8 mouse cellular contexts compared by ENCODE assay signal in the genomic region with DNA sequence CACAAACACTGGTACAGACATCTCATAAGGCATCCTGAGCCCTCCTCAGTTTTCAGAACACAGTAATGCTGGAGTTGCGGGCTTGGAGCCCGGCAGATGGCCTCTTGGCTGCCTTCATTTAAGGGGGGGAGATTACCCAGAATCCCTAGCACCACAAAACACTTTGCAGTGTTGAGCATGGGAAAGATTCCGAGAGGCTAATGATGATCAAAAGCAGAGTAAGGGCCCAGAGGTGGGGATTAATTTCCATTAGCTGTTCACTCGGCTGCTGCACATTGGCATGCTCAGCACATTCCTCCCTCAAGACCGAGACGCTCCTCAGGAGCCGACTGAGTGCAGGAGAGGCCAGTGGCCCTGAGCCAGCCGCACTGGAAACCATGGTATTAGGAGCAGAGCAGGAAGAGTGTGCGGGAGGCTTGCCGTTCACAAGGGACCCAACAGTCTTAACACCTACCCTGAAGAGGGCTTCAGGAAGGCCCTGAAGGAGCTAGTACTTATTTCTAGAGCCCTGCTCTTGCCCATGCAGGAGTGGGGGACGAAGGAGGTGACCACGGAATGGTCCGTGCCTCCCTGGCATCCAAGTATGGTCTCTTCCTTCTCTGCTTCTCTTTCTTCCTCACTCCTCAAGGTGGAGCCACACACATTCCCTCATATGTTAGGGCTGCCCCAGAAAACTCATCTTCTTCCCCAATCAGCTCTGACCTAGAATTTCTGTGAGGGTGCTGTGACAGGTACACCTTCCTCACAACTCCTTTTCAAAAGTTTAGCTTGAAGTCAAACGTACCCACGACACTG.
A peak's percentile ranks its signal among the peaks of the same experiment; 100 is the strongest.
DNase-seq lines count a peak whose midpoint lies in the region; ATAC-seq and TF ChIP-seq lines count a peak whose summit lies in the region.

No protein-coding gene starts in this region.

- no peak for TF ChIP-seq CTCF in liver, postnatal 0 days (IDR thresholded peaks at IDR 0.05; ENCODE audit: low read depth)
- no peak for TF ChIP-seq CTCF in lung, embryonic 14.5 days (IDR thresholded peaks at IDR 0.05; ENCODE audit: low read depth)

- WGBS in liver, embryonic 12.5 days (ENCODE audit: insufficient replicate concordance) = 75% methylated on average over 15 of the region's 15 CpGs
- 78% methylated on average over 15 of the region's 15 CpGs for WGBS in liver, postnatal 0 days (ENCODE audit: insufficient replicate concordance)
- 72% methylated on average over 15 of the region's 15 CpGs for WGBS in embryonic facial prominence, embryonic 10.5 days
- WGBS in hindbrain, embryonic 12.5 days = 62% methylated on average over 15 of the region's 15 CpGs
- 41% methylated on average over 15 of the region's 15 CpGs for WGBS in lung, embryonic 14.5 days
- WGBS in stomach, embryonic 16.5 days = 53% methylated on average over 15 of the region's 15 CpGs

- peak; percentile 16; the same call in 1 of the 2 replicates for ATAC-seq in liver, embryonic 12.5 days
- ATAC-seq in liver, postnatal 0 days = no peak
- peak; percentile 68 for ATAC-seq in hindbrain, embryonic 12.5 days (ENCODE audit: low FRiP score)
- peak; percentile 65; the same call in 1 of the 2 replicates for ATAC-seq in lung, embryonic 14.5 days (ENCODE audit: insufficient read depth)
- ATAC-seq in stomach, embryonic 16.5 days (ENCODE audit: insufficient read depth, low FRiP score) = peak; percentile 78

- no peak overlapping the region for H3K4me3 ChIP-seq in liver, embryonic 12.5 days
- H3K4me3 ChIP-seq in liver, postnatal 0 days (ENCODE audit: low read depth, low read length) = no peak overlapping the region
- H3K4me3 ChIP-seq in embryonic facial prominence, embryonic 10.5 days = no peak overlapping the region
- H3K4me3 ChIP-seq in hindbrain, embryonic 12.5 days = no peak overlapping the region
- no peak overlapping the region for H3K4me3 ChIP-seq in lung, embryonic 14.5 days (ENCODE audit: low read depth, low read length)
- H3K4me3 ChIP-seq in stomach, embryonic 16.5 days (replicated peaks; ENCODE audit: low read length) = no peak overlapping the region

- no peak for TF ChIP-seq EP300 in liver, postnatal 0 days (IDR thresholded peaks at IDR 0.05; ENCODE audit: low read depth)

- no peak for DNase-seq in liver, postnatal 0 days
- no peak for DNase-seq in embryonic facial prominence, embryonic 10.5 days (ENCODE audit: low spot score)
- DNase-seq in lung, embryonic 14.5 days = peak; percentile 52
- no peak for DNase-seq in embryo, embryonic 10.5 days (ENCODE audit: low spot score)
- no peak for DNase-seq in adrenal gland, postnatal 25 days

- peaks cover 88% of the 10 kb centered on the region for H3K36me3 ChIP-seq in liver, embryonic 12.5 days
- peaks cover 31% of the 10 kb centered on the region for H3K36me3 ChIP-seq in liver, postnatal 0 days (replicated peaks; ENCODE audit: insufficient read depth, low read length)
- H3K36me3 ChIP-seq in embryonic facial prominence, embryonic 10.5 days (replicated peaks) = no peaks in the 10 kb centered on the region
- no peaks in the 10 kb centered on the region for H3K36me3 ChIP-seq in hindbrain, embryonic 12.5 days
- H3K36me3 ChIP-seq in lung, embryonic 14.5 days (ENCODE audit: insufficient read depth) = no peaks in the 10 kb centered on the region
- no peaks in the 10 kb centered on the region for H3K36me3 ChIP-seq in stomach, embryonic 16.5 days (ENCODE audit: control insufficient read depth, insufficient read depth, low read length)

- no peak overlapping the region for H3K27ac ChIP-seq in liver, embryonic 12.5 days
- H3K27ac ChIP-seq in liver, postnatal 0 days (ENCODE audit: low read depth) = no peak overlapping the region
- peak overlapping the region; percentile 20; the same call in 1 of the 2 replicates for H3K27ac ChIP-seq in embryonic facial prominence, embryonic 10.5 days (replicated peaks)
- H3K27ac ChIP-seq in hindbrain, embryonic 12.5 days = peak overlapping the region; percentile 35; the same call in 1 of the 2 replicates
- peak overlapping the region; percentile 24; the same call in 1 of the 2 replicates for H3K27ac ChIP-seq in lung, embryonic 14.5 days (ENCODE audit: low read depth)
- peak overlapping the region; percentile 35; the same call in 1 of the 2 replicates for H3K27ac ChIP-seq in stomach, embryonic 16.5 days (ENCODE audit: low read length)

- H3K4me2 ChIP-seq in liver, embryonic 12.5 days = no peak overlapping the region
- no peak overlapping the region for H3K4me2 ChIP-seq in liver, postnatal 0 days (ENCODE audit: low read depth, low read length)
- no peak overlapping the region for H3K4me2 ChIP-seq in hindbrain, embryonic 12.5 days (replicated peaks)
- peak overlapping the region; percentile 35; the same call in 1 of the 2 replicates for H3K4me2 ChIP-seq in lung, embryonic 14.5 days
- no peak overlapping the region for H3K4me2 ChIP-seq in stomach, embryonic 16.5 days (ENCODE audit: low read depth, low read length)

- H3K9ac ChIP-seq in liver, embryonic 12.5 days = no peak overlapping the region
- no peak overlapping the region for H3K9ac ChIP-seq in liver, postnatal 0 days (replicated peaks)
- H3K9ac ChIP-seq in hindbrain, embryonic 12.5 days = no peak overlapping the region
- H3K9ac ChIP-seq in lung, embryonic 14.5 days = no peak overlapping the region
- no peak overlapping the region for H3K9ac ChIP-seq in stomach, embryonic 16.5 days (ENCODE audit: low read length)

- H3K9me3 ChIP-seq in liver, embryonic 12.5 days (replicated peaks) = no peaks in the 10 kb centered on the region
- H3K9me3 ChIP-seq in liver, postnatal 0 days (ENCODE audit: low read length) = no peaks in the 10 kb centered on the region
- no peaks in the 10 kb centered on the region for H3K9me3 ChIP-seq in embryonic facial prominence, embryonic 10.5 days
- no peaks in the 10 kb centered on the region for H3K9me3 ChIP-seq in hindbrain, embryonic 12.5 days (replicated peaks)
- no peaks in the 10 kb centered on the region for H3K9me3 ChIP-seq in lung, embryonic 14.5 days (ENCODE audit: low read depth, low read length)
- H3K9me3 ChIP-seq in stomach, embryonic 16.5 days (replicated peaks; ENCODE audit: control insufficient read depth, low read length) = no peaks in the 10 kb centered on the region

- H3K4me1 ChIP-seq in liver, embryonic 12.5 days = peaks cover 4% of the 10 kb centered on the region; the same call in 1 of the 2 replicates
- no peaks in the 10 kb centered on the region for H3K4me1 ChIP-seq in liver, postnatal 0 days (ENCODE audit: insufficient read depth)
- peaks cover 11% of the 10 kb centered on the region for H3K4me1 ChIP-seq in embryonic facial prominence, embryonic 10.5 days
- peaks cover 6% of the 10 kb centered on the region for H3K4me1 ChIP-seq in hindbrain, embryonic 12.5 days
- 0 out of 2 replicates have a peak, but pooled peaks cover 4% of the 10 kb centered on the region for H3K4me1 ChIP-seq in lung, embryonic 14.5 days (ENCODE audit: insufficient read depth)
- H3K4me1 ChIP-seq in stomach, embryonic 16.5 days (ENCODE audit: control insufficient read depth, insufficient read depth, low read length) = 0 out of 2 replicates have a peak, but pooled peaks cover 2% of the 10 kb centered on the region

- H3K27me3 ChIP-seq in liver, embryonic 12.5 days (replicated peaks) = no peaks in the 10 kb centered on the region
- H3K27me3 ChIP-seq in liver, postnatal 0 days (ENCODE audit: insufficient read depth, low read length) = no peaks in the 10 kb centered on the region
- no peaks in the 10 kb centered on the region for H3K27me3 ChIP-seq in embryonic facial prominence, embryonic 10.5 days (replicated peaks; ENCODE audit: low read depth, poor library complexity, severe bottlenecking)
- H3K27me3 ChIP-seq in hindbrain, embryonic 12.5 days = no peaks in the 10 kb centered on the region
- no peaks in the 10 kb centered on the region for H3K27me3 ChIP-seq in lung, embryonic 14.5 days (ENCODE audit: insufficient read depth, low read length)
- no peaks in the 10 kb centered on the region for H3K27me3 ChIP-seq in stomach, embryonic 16.5 days (ENCODE audit: control insufficient read depth, insufficient read depth, low read length)

Comparison
In these comparisons a context has a peak if more than half of its experiments do, and no peak if none do; other contexts are left out.
1. H3K27ac ChIP-seq: peak in embryonic facial prominence, embryonic 10.5 days (single experiment), hindbrain, embryonic 12.5 days (single experiment), lung, embryonic 14.5 days (single experiment) and stomach, embryonic 16.5 days (single experiment); none in liver, embryonic 12.5 days (single experiment) and liver, postnatal 0 days (single experiment).